8 mouse cellular contexts compared by ENCODE assay signal in genomic region chr17:50471230-50471629, GRCm38 (mm10). TPM values are rescaled to one million over a fixed set of nuclear protein-coding genes. Genes with fewer than 3 reads are reported as not detected.
A peak's percentile ranks its signal among the peaks of the same experiment; 100 is the strongest.
DNase-seq lines count a peak whose midpoint lies in the region; ATAC-seq and TF ChIP-seq lines count a peak whose summit lies in the region.

No protein-coding gene starts in this region.

- no peak for TF ChIP-seq EP300 in stomach, postnatal 0 days (optimal IDR thresholded peaks at IDR 0.05)

- no peaks in the 10 kb centered on the region for H3K27me3 ChIP-seq in stomach, embryonic 15.5 days (replicated peaks)
- no peaks in the 10 kb centered on the region for H3K27me3 ChIP-seq in stomach, postnatal 0 days (ENCODE audit: control insufficient read depth, insufficient read depth, low read length)
- no peaks in the 10 kb centered on the region for H3K27me3 ChIP-seq in liver, embryonic 11.5 days (replicated peaks; ENCODE audit: control insufficient read depth, insufficient read depth, low read length)
- H3K27me3 ChIP-seq in spleen, adult 2 months (ENCODE audit: control insufficient read depth, insufficient read depth, low read length): no peaks in the 10 kb centered on the region

- no peak overlapping the region for H3K27ac ChIP-seq in stomach, embryonic 15.5 days
- no peak overlapping the region for H3K27ac ChIP-seq in stomach, postnatal 0 days (replicated peaks)
- H3K27ac ChIP-seq in liver, embryonic 11.5 days (ENCODE audit: low read depth, low read length): no peak overlapping the region
- peak overlapping the region; percentile 53 for H3K27ac ChIP-seq in spleen, adult 2 months (ENCODE audit: insufficient read depth, low read length)
- no peak overlapping the region for H3K27ac ChIP-seq in layer of hippocampus, adult 2 months

- no peak overlapping the region for H3K9ac ChIP-seq in stomach, embryonic 15.5 days
- no peak overlapping the region for H3K9ac ChIP-seq in stomach, postnatal 0 days (ENCODE audit: low read length)
- H3K9ac ChIP-seq in liver, embryonic 11.5 days (ENCODE audit: low read depth, low read length): no peak overlapping the region

- no peak overlapping the region for H3K4me3 ChIP-seq in stomach, embryonic 15.5 days (replicated peaks)
- H3K4me3 ChIP-seq in stomach, postnatal 0 days (ENCODE audit: low read depth, low read length): no peak overlapping the region
- no peak overlapping the region for H3K4me3 ChIP-seq in liver, embryonic 11.5 days (ENCODE audit: low read depth, low read length)
- H3K4me3 ChIP-seq in spleen, adult 2 months (ENCODE audit: extremely low read depth, insufficient read depth, insufficient read length): no peak overlapping the region
- H3K4me3 ChIP-seq in layer of hippocampus, adult 2 months: no peak overlapping the region

- TF ChIP-seq CTCF in stomach, postnatal 0 days (IDR thresholded peaks at IDR 0.05; ENCODE audit: low read depth): no peak
- TF ChIP-seq CTCF in spleen, adult 2 months (IDR thresholded peaks at IDR 0.05; ENCODE audit: extremely low read depth, insufficient read depth, insufficient read length, insufficient replicate concordance): no peak
- TF ChIP-seq CTCF in layer of hippocampus, adult 2 months (conservative IDR thresholded peaks at IDR 0.05): no peak

- H3K4me2 ChIP-seq in stomach, embryonic 15.5 days: no peak overlapping the region
- no peak overlapping the region for H3K4me2 ChIP-seq in stomach, postnatal 0 days (replicated peaks; ENCODE audit: low read depth)
- H3K4me2 ChIP-seq in liver, embryonic 11.5 days: no peak overlapping the region

- TF ChIP-seq POLR2A in spleen, adult 2 months (IDR thresholded peaks at IDR 0.05; ENCODE audit: low read depth, low read length): peak; percentile 29

- 44% methylated on average over 3 of the region's 3 CpGs for WGBS in stomach, embryonic 15.5 days
- whole genome bisulfite sequencing in stomach, postnatal 0 days: 75% methylated on average over 3 of the region's 3 CpGs
- WGBS in liver, embryonic 11.5 days: 35% methylated on average over 3 of the region's 3 CpGs
- 9% methylated on average over 3 of the region's 3 CpGs for WGBS in spleen, adult 2 months

- peaks cover 10% of the 10 kb centered on the region; the same call in 1 of the 2 replicates for H3K4me1 ChIP-seq in stomach, embryonic 15.5 days
- H3K4me1 ChIP-seq in stomach, postnatal 0 days (replicated peaks; ENCODE audit: control insufficient read depth, insufficient read depth): peaks cover 3% of the 10 kb centered on the region
- H3K4me1 ChIP-seq in liver, embryonic 11.5 days (replicated peaks; ENCODE audit: control insufficient read depth, insufficient read depth, low read length): peaks cover 8% of the 10 kb centered on the region
- H3K4me1 ChIP-seq in spleen, adult 2 months (ENCODE audit: control insufficient read depth, insufficient read depth, insufficient read length): peaks cover 4% of the 10 kb centered on the region; the same call in 1 of the 2 replicates

- H3K9me3 ChIP-seq in stomach, embryonic 15.5 days: no peaks in the 10 kb centered on the region
- H3K9me3 ChIP-seq in stomach, postnatal 0 days (ENCODE audit: control insufficient read depth, low read length): no peaks in the 10 kb centered on the region
- H3K9me3 ChIP-seq in liver, embryonic 11.5 days (ENCODE audit: control insufficient read depth, low read length): no peaks in the 10 kb centered on the region

- ATAC-seq in stomach, embryonic 15.5 days (ENCODE audit: insufficient read depth, low FRiP score, low read depth): 0 out of 2 replicates have a peak, but pooled peaks have one; percentile 31
- ATAC-seq in stomach, postnatal 0 days (ENCODE audit: low FRiP score, low TSS enrichment): no peak
- peak; percentile 45; the same call in 1 of the 2 replicates for ATAC-seq in liver, embryonic 11.5 days (replicated peaks; ENCODE audit: low FRiP score)

- no peaks in the 10 kb centered on the region for H3K36me3 ChIP-seq in stomach, embryonic 15.5 days
- H3K36me3 ChIP-seq in stomach, postnatal 0 days (ENCODE audit: control insufficient read depth, insufficient read depth, low read length): no peaks in the 10 kb centered on the region
- H3K36me3 ChIP-seq in liver, embryonic 11.5 days (ENCODE audit: control insufficient read depth, insufficient read depth, low read length): no peaks in the 10 kb centered on the region
- no peaks in the 10 kb centered on the region for H3K36me3 ChIP-seq in spleen, adult 2 months (ENCODE audit: control insufficient read depth, insufficient read depth, low read length)

- DNase-seq in stomach, postnatal 0 days (ENCODE audit: low spot score): no peak
- DNase-seq in heart, postnatal 4 days: peak; percentile 23
- DNase-seq in liver, embryonic 11.5 days (ENCODE audit: low spot score): no peak
- peak; percentile 58 to 63 for DNase-seq in spleen, adult 2 months (ENCODE audit: low read depth in 1 of 2, low spot score in 2 of 2)
- no peak for DNase-seq in cerebellum, adult 11 months
- no peak for DNase-seq in left cerebral cortex, adult 11 months (ENCODE audit: low spot score)
- DNase-seq in layer of hippocampus, adult 2 months (ENCODE audit: low spot score in 2 of 2): no peak

RNA-seq across cellular contexts. Expression of gene Plcl2, which starts 38.0 kb away (rescaled TPM):
- polyA plus RNA-seq in stomach, embryonic 15.5 days (2015; fragmentation: Nextera tagmentation; extraction: Ambion mirVana): 3.7 and 4.5 TPM in 2 replicates
- polyA plus RNA-seq in stomach, postnatal 0 days (2015; fragmentation: Nextera tagmentation; extraction: Ambion mirVana): 2.3 and 2.6 TPM in 2 replicates
- 10 to 100 TPM; 14.2 to 15.1 TPM for total RNA-seq in heart, postnatal 4 days (2021)
- 3.2 and 3.4 TPM in 2 replicates for polyA plus RNA-seq in liver, embryonic 11.5 days (2014; fragmentation: Nextera tagmentation; extraction: Ambion mirVana)
- 11.5 and 12.6 TPM in 2 replicates for polyA plus RNA-seq in spleen, adult 2 months (2012; rRNA removed)
- 10 to 100 TPM; 55.1 to 58.0 TPM for total RNA-seq in layer of hippocampus, adult 2 months (2021)

Comparison
In these comparisons a context has a peak if more than half of its experiments do, and no peak if none do; other contexts are left out.
1. DNase-seq: peak in heart, postnatal 4 days (single experiment) and spleen, adult 2 months (2 of 2); none in stomach, postnatal 0 days (single experiment), liver, embryonic 11.5 days (single experiment), cerebellum, adult 11 months (single experiment), left cerebral cortex, adult 11 months (single experiment) and layer of hippocampus, adult 2 months (0 of 2).